Mouse (Mus musculus): ENCODE measurements around the gene Crim1. TPM values are rescaled to one million over a fixed set of nuclear protein-coding genes. Genes with fewer than 3 reads are reported as not detected.
A peak's percentile ranks its signal among the peaks of the same experiment; 100 is the strongest.

Gene Crim1
- polyA plus RNA-seq, 1 experiment: 7.1 TPM

- H3ac ChIP-seq (ENCODE audit: control insufficient read depth, insufficient read length, low read depth): no peak overlapping the region
- H3K4me3 ChIP-seq (ENCODE audit: insufficient read depth, poor library complexity, severe bottlenecking): no peak overlapping the region
- H3K36me3 ChIP-seq (ENCODE audit: control insufficient read depth, insufficient read depth): peaks cover 24% of the 10 kb centered on the region
- TF ChIP-seq MYOD1 (IDR thresholded peaks at IDR 0.05; ENCODE audit: control insufficient read depth, insufficient read length, low read depth) (no peak), CTCF (IDR thresholded peaks at IDR 0.05; ENCODE audit: control insufficient read depth, insufficient read depth, insufficient read length) (no peak), MAX (IDR thresholded peaks at IDR 0.05) (no peak), FOSL1 (IDR thresholded peaks at IDR 0.05; ENCODE audit: insufficient read depth, low read length, poor library complexity, severe bottlenecking) (no peak), USF1 (IDR thresholded peaks at IDR 0.05; ENCODE audit: low read depth) (no peak), MYOG (IDR thresholded peaks at IDR 0.05; ENCODE audit: control insufficient read depth, extremely low read depth, insufficient read length) (no peak), CEBPB (IDR thresholded peaks at IDR 0.05; ENCODE audit: low read depth) (no peak)
- no peaks in the 10 kb centered on the region for H3K79me3 ChIP-seq (ENCODE audit: low read depth)
- H3K79me2 ChIP-seq (ENCODE audit: control insufficient read depth, insufficient read depth): no peaks in the 10 kb centered on the region
- no peaks in the 10 kb centered on the region for H3K27me3 ChIP-seq (ENCODE audit: control insufficient read depth, insufficient read depth, insufficient read length)
Observed at GRCm38 (mm10) chr17:78379079-78379729, 179.2 kb downstream of the Crim1 start.

DNA sequence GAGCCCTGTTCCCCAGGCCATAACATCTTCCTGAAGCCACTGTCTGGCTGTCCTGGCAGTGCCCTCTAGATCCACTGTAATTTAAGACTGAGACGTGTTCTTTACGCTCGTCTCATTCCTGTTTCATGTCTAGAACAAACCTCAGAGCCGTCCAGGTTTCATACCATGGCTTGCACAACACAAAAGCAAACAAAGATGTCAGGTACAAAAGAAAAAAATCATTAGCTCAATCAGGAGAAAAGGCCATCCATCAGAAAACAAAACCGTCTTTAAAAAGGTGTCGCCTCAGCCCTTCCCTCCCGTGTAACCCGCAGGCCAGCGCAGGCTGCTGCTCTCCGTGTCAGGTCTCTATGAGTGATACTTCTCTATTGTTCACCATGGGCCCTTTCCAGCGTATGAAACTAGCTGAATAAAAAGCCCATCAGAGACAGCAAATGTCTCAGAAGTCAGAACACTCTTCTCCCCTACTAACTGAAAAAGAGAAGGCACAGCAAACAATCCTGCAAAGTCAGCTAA is 179.7 kb downstream of the Crim1 start:
- H3ac ChIP-seq (ENCODE audit: control insufficient read depth, insufficient read length, low read depth): no peak overlapping the region
- H3K36me3 ChIP-seq (ENCODE audit: control insufficient read depth, insufficient read depth): peaks cover 28% of the 10 kb centered on the region
- no peak for TF ChIP-seq MYOD1 (IDR thresholded peaks at IDR 0.05; ENCODE audit: control insufficient read depth, insufficient read length, low read depth)
- no peak for TF ChIP-seq CTCF (IDR thresholded peaks at IDR 0.05; ENCODE audit: control insufficient read depth, insufficient read depth, insufficient read length)
- TF ChIP-seq MAX (IDR thresholded peaks at IDR 0.05): no peak
- no peak for TF ChIP-seq CEBPB (IDR thresholded peaks at IDR 0.05; ENCODE audit: low read depth)
- no peak for TF ChIP-seq MYOG (IDR thresholded peaks at IDR 0.05; ENCODE audit: control insufficient read depth, extremely low read depth, insufficient read length)
- no peak for TF ChIP-seq USF1 (IDR thresholded peaks at IDR 0.05; ENCODE audit: low read depth)
- no peak for TF ChIP-seq FOSL1 (IDR thresholded peaks at IDR 0.05; ENCODE audit: insufficient read depth, low read length, poor library complexity, severe bottlenecking)
- H3K79me3 ChIP-seq (ENCODE audit: low read depth): no peaks in the 10 kb centered on the region
- H3K79me2 ChIP-seq (ENCODE audit: control insufficient read depth, insufficient read depth): no peaks in the 10 kb centered on the region
- H3K27me3 ChIP-seq (ENCODE audit: control insufficient read depth, insufficient read depth, insufficient read length): no peaks in the 10 kb centered on the region
- H3K4me3 ChIP-seq (ENCODE audit: insufficient read depth, poor library complexity, severe bottlenecking): no peak overlapping the region

DNA sequence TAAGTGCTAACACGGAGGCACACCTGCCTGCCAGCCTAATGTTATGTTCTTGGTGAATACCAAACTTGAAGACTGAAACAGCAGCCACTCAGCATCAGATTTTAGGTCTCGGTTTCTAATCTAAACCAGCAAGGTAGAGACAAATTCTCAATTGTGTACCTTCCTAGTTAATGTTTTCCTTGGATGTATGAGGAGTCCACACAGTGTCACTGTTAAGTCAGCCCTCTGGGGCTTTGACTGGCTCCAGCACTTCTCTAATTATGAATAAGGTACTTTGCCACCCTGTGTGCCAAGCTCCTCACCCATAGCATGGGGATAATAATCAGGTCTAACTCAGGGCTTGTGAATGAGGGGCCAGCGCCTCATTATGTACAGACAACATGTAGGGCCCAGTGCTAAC is 182.3 kb downstream of the Crim1 start:
- TF ChIP-seq FOSL1 (IDR thresholded peaks at IDR 0.05; ENCODE audit: insufficient read depth, low read length, poor library complexity, severe bottlenecking) (no peak), USF1 (IDR thresholded peaks at IDR 0.05; ENCODE audit: low read depth) (no peak), MYOD1 (IDR thresholded peaks at IDR 0.05; ENCODE audit: control insufficient read depth, insufficient read length, low read depth) (no peak), MAX (IDR thresholded peaks at IDR 0.05) (no peak), CEBPB (IDR thresholded peaks at IDR 0.05; ENCODE audit: low read depth) (no peak), CTCF (IDR thresholded peaks at IDR 0.05; ENCODE audit: control insufficient read depth, insufficient read depth, insufficient read length) (no peak), MYOG (IDR thresholded peaks at IDR 0.05; ENCODE audit: control insufficient read depth, extremely low read depth, insufficient read length) (no peak)
- peaks cover 9% of the 10 kb centered on the region for H3K79me2 ChIP-seq (ENCODE audit: control insufficient read depth, insufficient read depth)
- peaks cover 1% of the 10 kb centered on the region for H3K79me3 ChIP-seq (ENCODE audit: low read depth)
- no peak overlapping the region for H3ac ChIP-seq (ENCODE audit: control insufficient read depth, insufficient read length, low read depth)
- H3K36me3 ChIP-seq (ENCODE audit: control insufficient read depth, insufficient read depth): peaks cover 18% of the 10 kb centered on the region
- no peaks in the 10 kb centered on the region for H3K27me3 ChIP-seq (ENCODE audit: control insufficient read depth, insufficient read depth, insufficient read length)
- no peak overlapping the region for H3K4me3 ChIP-seq (ENCODE audit: insufficient read depth, poor library complexity, severe bottlenecking)

DNA sequence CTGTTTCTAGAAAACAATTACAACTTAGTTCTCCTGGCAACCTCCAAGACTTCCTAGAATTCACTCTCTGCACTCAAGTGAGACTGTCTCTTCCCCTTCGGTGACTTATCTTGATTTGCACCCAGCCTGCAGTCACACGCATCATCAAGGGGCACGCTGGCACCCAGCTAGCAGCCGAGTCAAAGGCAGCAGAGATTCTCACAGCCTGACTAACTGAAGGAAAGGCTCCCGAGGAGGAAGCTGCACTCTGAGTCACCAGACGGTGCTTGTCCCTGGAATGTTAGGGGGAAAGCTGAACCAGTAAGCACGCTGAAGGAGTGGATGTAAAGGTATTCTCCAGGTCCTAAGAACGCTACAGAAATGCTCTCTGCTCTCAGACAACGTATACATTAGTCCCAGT is 187.6 kb downstream of the Crim1 start:
- Histone ChIP-seq H3K36me3 (ENCODE audit: control insufficient read depth, insufficient read depth) (peaks cover 6% of the 10 kb centered on the region), H3K4me3 (ENCODE audit: insufficient read depth, poor library complexity, severe bottlenecking) (no peak overlapping the region), H3ac (ENCODE audit: control insufficient read depth, insufficient read length, low read depth) (no peak overlapping the region), H3K79me2 (ENCODE audit: control insufficient read depth, insufficient read depth) (peaks cover 10% of the 10 kb centered on the region), H3K27me3 (ENCODE audit: control insufficient read depth, insufficient read depth, insufficient read length) (no peaks in the 10 kb centered on the region), H3K79me3 (ENCODE audit: low read depth) (peaks cover 1% of the 10 kb centered on the region)
- no peak for TF ChIP-seq CTCF (IDR thresholded peaks at IDR 0.05; ENCODE audit: control insufficient read depth, insufficient read depth, insufficient read length)
- TF ChIP-seq MYOG (IDR thresholded peaks at IDR 0.05; ENCODE audit: control insufficient read depth, extremely low read depth, insufficient read length): no peak
- no peak for TF ChIP-seq MYOD1 (IDR thresholded peaks at IDR 0.05; ENCODE audit: control insufficient read depth, insufficient read length, low read depth)
- no peak for TF ChIP-seq USF1 (IDR thresholded peaks at IDR 0.05; ENCODE audit: low read depth)
- no peak for TF ChIP-seq MAX (IDR thresholded peaks at IDR 0.05)
- peak; percentile 26 for TF ChIP-seq FOSL1 (IDR thresholded peaks at IDR 0.05; ENCODE audit: insufficient read depth, low read length, poor library complexity, severe bottlenecking)

DNA sequence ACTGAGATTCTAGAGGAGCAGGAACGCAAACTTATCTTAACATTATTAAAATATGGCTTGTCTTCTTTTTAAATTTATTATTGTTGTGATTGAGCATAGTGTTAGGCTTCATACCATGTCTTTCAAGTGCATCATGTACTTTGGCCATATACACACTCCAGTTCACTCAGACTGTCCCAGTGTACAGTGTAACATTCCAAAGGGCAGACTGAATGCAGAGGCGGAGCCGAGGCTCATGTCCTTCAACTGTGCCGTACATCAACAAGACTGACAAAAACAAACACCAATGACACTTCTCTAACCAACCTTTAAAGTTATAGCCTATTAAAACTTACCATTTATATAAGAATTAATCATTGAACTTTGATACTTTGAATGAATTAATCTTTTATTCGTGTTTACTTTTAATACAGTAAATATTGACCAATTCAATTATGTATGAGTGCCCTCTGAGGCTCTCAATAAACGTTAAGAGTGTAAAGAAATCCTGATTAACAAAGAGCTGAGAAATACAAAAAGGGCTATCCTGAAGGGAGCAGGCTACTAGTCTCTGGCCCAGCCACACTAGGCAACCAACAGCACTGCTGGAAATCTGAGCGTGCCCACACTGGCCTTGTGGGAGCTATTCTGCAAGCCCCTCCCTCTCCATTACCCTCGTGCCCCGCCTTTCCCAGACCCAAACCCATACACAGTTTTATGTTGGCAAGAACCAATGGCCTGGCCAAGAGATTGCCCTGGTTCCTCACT is 188.2 kb downstream of the Crim1 start:
- Histone ChIP-seq H3K4me3 (ENCODE audit: insufficient read depth, poor library complexity, severe bottlenecking) (no peak overlapping the region), H3ac (ENCODE audit: control insufficient read depth, insufficient read length, low read depth) (no peak overlapping the region), H3K79me2 (ENCODE audit: control insufficient read depth, insufficient read depth) (peaks cover 10% of the 10 kb centered on the region), H3K79me3 (ENCODE audit: low read depth) (peaks cover 1% of the 10 kb centered on the region), H3K27me3 (ENCODE audit: control insufficient read depth, insufficient read depth, insufficient read length) (no peaks in the 10 kb centered on the region), H3K36me3 (ENCODE audit: control insufficient read depth, insufficient read depth) (peaks cover 6% of the 10 kb centered on the region)
- no peak for TF ChIP-seq CTCF (IDR thresholded peaks at IDR 0.05; ENCODE audit: control insufficient read depth, insufficient read depth, insufficient read length)
- TF ChIP-seq FOSL1 (IDR thresholded peaks at IDR 0.05; ENCODE audit: insufficient read depth, low read length, poor library complexity, severe bottlenecking): no peak
- no peak for TF ChIP-seq MYOG (IDR thresholded peaks at IDR 0.05; ENCODE audit: control insufficient read depth, extremely low read depth, insufficient read length)
- no peak for TF ChIP-seq CEBPB (IDR thresholded peaks at IDR 0.05; ENCODE audit: low read depth)
- TF ChIP-seq MYOD1 (IDR thresholded peaks at IDR 0.05; ENCODE audit: control insufficient read depth, insufficient read length, low read depth): no peak
- TF ChIP-seq MAX (IDR thresholded peaks at IDR 0.05): no peak
- no peak for TF ChIP-seq USF1 (IDR thresholded peaks at IDR 0.05; ENCODE audit: low read depth)

Measured in C2C12 (cell line).